Mouse (Mus musculus): ENCODE data around the gene Cux2.

Cux2 gene

DNA sequence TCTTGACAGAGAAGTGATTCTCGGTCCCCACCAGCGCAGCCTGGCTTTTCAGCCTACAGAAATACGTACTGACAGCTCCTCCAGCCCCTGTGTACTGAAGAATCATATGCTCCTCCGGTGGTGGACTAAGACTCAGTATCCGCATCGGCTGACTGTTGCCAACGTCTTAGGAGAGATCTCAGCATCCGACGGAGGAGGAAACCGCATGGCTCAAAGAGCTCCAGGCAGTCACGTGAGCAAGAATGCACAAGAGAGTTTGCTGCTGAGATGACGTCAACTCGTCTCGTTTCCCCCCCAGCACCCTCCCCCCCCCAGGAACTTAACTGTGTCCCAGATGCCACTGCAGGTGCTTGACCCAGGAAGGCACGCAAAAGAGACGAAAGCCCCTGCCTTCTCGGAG lies 34.8 kb downstream of the Cux2 start:
- no peak for DNase-seq

DNA sequence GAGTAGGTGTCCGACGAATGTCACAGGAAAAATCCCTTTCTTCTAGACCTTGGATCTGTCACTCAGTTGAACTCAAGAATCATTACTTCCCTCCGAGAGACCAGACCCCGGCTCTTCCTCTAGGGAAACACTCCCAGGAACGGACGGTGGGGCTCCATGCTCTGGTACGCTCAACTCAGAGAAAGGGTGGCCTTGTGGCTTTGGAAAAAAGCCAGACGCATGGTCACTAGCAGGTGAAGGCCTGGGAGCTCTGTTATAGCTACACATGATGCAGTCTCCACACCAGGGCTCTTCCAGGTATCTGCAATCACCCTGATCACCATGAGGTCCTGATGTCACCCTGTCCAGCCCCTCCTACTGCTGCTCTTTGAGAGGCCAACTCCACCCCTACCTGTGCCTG lies 35.2 kb downstream of the Cux2 start:
- DNase-seq, result no peak

DNA sequence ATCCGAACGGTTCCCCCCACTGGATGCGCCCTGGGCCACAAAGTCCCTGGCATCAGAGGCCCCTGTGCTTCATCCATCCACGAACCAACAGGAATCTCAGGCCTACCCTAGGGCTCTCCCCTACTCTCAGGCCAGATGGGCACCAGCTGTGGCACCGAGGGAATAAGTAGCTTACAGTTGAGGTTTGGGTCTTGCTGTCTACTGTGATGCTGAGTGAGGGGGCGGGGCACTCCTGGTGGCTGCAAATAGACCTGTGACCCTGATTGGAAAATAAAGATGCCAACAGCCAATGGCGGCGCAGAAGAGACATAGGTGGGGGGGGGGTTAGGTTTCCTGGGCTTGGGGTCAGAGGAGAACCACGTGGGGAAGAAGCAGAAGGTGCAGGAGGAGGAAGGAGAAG lies 38.6 kb downstream of the Cux2 start:
- DNase-seq, result peak; percentile 47

GRCm38 (mm10) chr5:122007946-122008441 lies 41.9 kb downstream of the Cux2 start:
- DNase-seq, result no peak

DNA sequence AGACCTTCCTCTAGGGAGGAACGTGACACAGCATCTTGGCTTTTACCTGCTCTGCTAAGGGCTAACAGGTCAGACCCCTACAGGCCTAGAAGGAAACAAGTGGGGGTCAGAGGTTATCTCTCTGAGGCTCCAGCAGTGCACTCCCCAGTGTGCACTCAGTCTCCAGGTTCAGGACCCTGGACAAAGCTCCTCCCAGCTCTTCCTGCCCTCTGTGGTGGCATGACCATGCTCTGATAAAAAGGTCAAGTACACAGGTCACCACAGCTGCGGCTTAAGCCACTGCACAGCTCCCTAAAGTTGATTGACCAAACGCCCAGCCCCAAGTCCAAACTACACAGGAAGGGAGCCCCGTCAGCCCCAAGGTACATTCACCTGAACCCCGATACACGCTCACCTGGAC lies 46.4 kb downstream of the Cux2 start:
- DNase-seq, result no peak

DNA sequence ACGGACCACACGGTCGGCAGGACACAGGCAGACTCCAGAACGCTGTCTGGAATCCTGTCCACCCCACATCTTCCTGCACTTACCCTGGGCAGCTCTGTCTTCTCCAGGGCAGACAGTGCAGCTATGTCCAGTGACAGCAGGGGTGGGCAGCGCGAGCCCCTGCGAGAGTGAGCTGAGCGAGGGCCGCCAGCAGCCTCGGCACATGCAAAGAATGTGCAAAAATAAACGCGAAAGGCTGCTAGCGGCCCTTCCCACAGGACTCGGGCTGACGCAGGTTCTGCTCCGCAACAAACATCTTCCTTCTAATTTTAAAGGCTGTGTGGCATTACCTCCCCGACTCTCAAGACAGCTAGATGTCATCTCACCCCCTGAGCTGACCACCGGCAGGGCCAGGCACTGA lies 47.8 kb downstream of the Cux2 start:
- DNase-seq, result no peak

DNA sequence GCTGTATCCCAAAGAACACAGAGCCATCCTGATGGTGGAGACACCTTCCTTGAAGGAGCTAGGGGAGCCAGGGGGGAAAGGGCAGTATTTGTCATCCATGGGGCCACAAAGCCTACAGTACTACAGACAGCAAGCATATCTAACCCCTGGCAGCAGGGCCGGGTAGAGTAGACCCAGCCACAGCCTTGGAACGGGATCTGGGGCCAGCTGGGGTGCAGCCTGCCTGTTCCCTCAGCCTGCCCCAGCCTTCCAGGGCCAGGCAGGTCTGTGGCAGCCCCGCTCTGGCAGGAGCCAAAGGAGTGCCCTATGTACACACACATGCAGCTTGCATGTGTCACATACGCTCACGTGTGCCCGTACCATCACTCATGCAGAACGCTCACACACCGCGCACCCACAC lies 48.6 kb downstream of the Cux2 start:
- DNase-seq, result no peak

DNA sequence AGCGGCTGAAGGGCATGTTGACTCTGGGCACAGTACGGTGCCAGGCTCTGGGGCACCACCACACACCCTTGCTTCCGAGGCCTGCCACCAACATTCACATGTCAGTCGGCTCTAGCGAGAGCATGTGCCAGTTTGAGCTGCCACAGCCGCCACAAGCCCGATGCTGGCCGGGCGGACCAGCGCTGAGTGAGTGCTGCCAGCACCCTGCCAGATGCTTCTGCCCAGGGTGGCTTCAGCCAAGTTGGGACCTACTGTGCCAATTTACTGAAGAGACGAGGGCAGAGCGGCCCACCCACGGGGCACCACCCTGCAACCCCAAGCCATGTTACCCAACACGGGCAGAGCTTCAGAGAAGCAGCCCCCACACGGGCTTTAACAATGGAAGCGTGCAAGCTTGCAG lies 49.5 kb downstream of the Cux2 start:
- no peak for DNase-seq

GRCm38 (mm10) chr5:121998981-121999795 lies 50.7 kb downstream of the Cux2 start:
- peak; percentile 80 for DNase-seq

DNA sequence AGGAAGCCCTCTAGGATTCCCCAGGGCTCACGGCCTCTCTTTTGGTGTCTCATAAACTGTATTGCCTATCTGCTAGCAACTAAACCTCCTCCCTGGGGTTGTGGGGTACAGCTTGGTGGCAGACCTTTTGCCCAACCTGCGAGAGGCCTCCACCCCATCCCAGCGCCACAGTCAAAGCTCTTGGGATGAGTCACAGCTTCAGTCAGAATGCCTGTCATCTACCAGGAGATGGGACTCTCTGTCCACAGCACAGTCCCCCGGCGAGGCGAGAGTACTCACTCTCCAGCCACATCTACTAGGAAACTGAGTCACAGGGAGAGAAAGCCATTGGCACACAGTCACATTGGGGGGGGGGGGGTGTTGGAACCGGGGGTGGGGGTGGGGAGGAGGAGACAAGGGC lies 51.6 kb downstream of the Cux2 start:
- DNase-seq, result no peak

GRCm38 (mm10) chr5:121996701-121997100 lies 53.2 kb downstream of the Cux2 start:
- DNase-seq, result no peak

GRCm38 (mm10) chr5:121994808-121995207 lies 55.1 kb downstream of the Cux2 start:
- DNase-seq, result no peak

- no peak for DNase-seq
These were observed 58.0 kb downstream of the Cux2 start for GRCm38 (mm10) chr5:121991914-121992313.

GRCm38 (mm10) chr5:121985855-121986254 lies 64.0 kb downstream of the Cux2 start:
- DNase-seq, result no peak

DNA sequence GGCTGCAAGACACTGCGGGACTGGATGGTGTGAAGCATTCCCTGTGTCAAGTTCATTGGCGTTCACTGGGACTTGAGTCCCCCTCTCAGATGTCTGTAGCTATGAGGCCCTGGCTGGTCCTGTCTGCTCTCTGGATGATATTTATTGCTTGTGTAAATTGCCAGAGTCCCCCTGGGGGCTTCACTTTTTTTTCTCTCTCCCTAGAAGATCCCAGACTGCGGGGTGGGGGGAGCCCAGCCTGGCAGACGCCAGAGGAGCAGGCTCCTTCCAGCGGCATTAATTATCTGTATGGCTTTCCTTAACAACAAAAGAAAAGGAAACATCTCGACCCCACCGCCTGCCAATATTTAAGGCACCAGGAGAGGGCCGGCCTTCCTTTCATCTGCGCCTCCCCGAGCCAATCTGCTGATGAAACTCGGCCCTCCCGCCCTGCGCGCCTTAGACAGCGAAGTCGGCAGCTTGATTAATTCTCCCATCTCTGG lies 68.2 kb downstream of the Cux2 start:
- peak; percentile 85 for DNase-seq

DNA sequence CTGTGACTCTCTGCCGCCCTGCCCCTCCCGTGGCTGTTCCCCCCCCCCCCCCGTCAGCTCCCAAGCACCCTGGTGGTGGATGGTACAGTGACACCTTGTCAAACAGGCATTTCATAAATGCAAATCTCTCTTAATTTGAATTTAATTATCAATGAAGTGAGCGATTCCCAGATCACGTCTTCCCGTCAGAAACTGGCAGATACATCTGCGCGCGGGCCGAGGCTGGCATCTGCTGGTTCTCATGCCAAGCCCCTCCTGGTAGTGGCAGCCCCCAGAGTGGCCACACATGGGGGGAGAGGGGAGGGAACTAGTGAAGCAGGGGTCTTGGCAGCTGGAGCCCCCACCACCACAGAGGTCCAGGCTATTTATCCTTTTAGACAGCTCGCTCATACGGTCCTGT lies 73.6 kb downstream of the Cux2 start:
- DNase-seq, result no peak

- no peak for DNase-seq
These were observed 76.4 kb downstream of the Cux2 start for GRCm38 (mm10) chr5:121973541-121973940.

GRCm38 (mm10) chr5:121972680-121973192 lies 77.2 kb downstream of the Cux2 start:
- DNase-seq, result peak; percentile 86

DNA sequence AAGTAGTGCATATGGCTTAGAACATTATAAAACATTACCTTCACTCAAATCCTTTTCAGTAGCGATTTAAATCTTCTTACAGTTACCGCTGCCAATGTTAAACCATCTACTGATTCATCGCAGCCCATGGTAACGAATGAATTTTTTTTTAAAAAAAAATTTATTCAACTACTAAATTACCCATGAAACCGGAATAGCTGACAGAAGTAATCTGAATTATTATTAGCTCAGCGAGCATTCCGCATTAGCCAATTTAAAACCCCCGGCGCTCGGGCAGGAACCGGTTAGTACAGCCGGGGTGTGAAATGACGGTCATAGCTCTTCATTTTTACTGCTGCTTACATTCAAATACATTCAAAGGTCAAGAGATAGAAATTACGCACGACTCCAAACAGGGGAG lies 80.9 kb downstream of the Cux2 start:
- DNase-seq, result no peak

DNA sequence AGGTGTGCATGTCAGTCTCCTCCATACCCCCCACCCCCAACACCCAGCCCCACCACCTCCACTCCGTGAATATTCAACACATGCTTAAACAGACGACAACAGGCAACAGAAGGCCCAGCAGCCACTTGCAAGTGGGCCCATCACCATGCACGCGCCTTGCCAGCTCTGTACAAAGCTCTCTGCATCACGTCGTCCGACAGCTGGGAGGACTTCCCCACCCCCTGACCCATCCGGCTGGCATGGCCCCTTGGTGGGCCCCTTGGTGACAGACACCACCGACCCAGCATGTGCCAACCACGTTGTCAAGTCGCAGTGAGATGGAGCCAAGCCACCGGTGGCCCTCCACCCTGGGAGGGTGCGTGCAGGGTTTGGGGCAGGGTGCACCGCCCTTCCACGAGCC lies 81.5 kb downstream of the Cux2 start:
- DNase-seq, result no peak

DNA sequence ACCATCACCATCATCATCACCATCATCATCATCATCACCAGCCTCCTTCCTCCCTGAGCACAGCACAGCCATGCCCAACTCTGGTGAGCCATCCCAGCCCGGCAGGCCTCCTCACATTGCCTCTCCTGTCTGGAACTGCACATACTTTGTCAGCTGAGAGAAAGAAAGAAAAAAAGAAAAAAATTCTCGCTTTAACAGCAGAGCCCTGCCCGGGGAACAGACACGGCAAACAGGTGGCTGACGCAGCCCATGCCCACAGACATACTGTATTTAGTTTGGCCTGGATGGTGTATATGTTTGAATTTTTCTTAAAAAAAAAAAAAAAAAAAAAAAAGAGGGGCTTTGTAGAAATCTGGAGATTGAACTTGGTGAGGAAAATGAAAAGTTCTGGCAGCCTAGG lies 82.4 kb downstream of the Cux2 start:
- no peak for DNase-seq

DNA sequence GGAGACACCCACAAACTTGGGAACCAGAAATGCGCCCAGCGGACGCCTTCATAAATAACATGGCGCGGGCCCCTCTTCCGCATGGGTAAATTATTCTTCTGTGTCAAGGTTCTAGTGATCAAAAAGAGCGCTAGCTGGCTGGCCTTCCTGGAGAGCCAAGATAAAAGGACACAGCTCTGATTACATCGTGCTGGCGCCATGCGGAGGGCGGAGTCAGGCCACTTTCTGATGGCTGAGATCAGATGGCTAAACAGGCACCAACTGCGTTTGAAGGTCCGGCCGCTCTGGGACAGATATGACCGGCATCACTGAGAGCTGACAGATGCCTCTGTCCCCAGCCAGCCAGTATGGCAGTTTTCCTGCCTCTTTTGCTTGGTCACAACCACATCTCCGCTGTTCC lies 83.0 kb downstream of the Cux2 start:
- DNase-seq, result peak; percentile 70

- no peak for DNase-seq
These were observed 86.9 kb downstream of the Cux2 start for GRCm38 (mm10) chr5:121962974-121963373.

DNA sequence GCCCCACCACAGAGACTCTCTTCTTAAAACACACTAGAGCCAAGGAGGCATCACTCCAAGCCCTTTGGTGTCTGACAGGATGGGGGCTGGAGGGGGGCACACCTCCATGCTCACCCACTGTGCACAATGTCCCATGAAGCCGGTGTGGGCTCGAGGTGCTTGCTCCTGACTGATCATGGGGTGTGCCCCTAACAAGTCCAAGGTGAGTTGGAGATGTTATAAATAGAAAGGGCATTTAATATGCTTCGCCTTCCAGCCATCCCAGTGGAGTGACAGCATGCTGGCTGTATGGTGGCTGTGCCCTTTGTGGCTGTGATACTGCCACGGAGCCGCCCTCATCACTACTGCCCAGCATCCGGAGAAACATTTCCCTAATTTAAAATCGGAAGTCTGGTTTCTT lies 87.5 kb downstream of the Cux2 start:
- DNase-seq, result no peak

DNA sequence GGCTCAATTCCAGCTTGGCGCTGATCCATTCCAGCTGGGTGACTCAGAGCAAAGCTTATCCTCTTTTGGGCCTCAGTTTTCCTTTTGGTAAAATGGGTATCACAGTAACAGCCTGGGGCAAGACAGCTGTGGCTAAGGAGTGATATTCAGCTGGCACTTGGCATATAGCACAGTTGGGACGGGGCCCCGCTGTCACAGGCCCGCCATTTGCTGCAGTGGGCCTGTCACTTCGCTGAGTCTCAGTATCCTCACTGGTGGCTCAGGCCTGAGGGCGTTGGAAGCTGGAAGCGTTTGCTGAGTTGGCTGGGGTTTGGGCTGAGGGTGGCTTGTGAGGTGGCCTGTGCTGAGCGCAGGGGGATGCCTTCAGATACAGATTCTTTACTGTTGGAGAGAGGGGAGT lies 88.6 kb downstream of the Cux2 start:
- DNase-seq, result no peak

Measured in embryo, embryonic 11 days (tissue).